Mouse (Mus musculus) activated CD4-positive, CD25-positive, alpha-beta regulatory T cell, adult 9 weeks (primary cell): ENCODE data around the gene Gm773. TPM values are rescaled to one million over a fixed set of nuclear protein-coding genes. Genes with fewer than 3 reads are reported as not detected.

Source experiments
- polyA plus RNA-seq: library from polyadenylated mRNA; unstranded; fragments of 100-300 nt; shearing (Covaris generic); gene quantifications from one replicate; pipeline ENCODE4 v1.2.1, GENCODE M21; 2017

Gm773 gene
- polyA plus RNA-seq: not detected

GRCm38 (mm10) chrX:56212771-56213170, at the start of gene Gm773:
TSS of gene Gm773 (minus strand) at chrX:56212881.

Other genes starting within 250 kb of the Gm773 start
- gene 3830403N18Rik, start 76.3 kb downstream of the Gm773 start, polyA plus RNA-seq: 0.84 TPM
- gene Zfp449, start 133.5 kb upstream of the Gm773 start, polyA plus RNA-seq: 1.7 TPM
- gene Smim10l2a, start 161.7 kb upstream of the Gm773 start, polyA plus RNA-seq: 4.5 TPM
- gene Gm2174, start 235.1 kb upstream of the Gm773 start, polyA plus RNA-seq: not detected
- gene Ints6l, start 242.0 kb upstream of the Gm773 start, polyA plus RNA-seq: 40.1 TPM